In the genomic region with DNA sequence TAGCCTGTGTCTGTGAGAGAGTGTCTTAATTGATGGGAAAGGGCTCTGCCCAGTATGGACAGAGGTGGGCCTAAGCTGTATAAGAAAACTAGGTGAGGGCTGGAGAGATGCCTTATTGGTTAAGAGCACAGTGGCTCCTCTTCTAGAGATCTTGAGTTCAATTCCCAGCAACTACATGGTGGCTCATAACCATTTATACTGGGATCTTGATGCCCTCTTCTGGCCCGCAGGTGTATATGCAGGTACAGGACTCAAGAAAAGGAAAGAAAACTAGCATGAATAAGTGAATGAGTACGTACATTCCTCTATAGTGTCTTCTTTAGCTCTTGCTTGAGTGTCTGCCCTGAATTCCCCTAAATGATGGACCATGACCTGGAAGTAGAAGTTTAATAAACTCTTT, we compare ENCODE assay signal across 11 mouse cellular contexts. TPM values are rescaled to one million over a fixed set of nuclear protein-coding genes. Genes with fewer than 3 reads are reported as not detected.
DNase-seq lines count a peak whose midpoint lies in the region; ATAC-seq and TF ChIP-seq lines count a peak whose summit lies in the region.
"Had no signal": no experiment of that assay in that cellular context is flagged by ENCODE, and none has a peak within 500 bp of the region (broad histone marks: within the 10 kb centered on the region; RNA-seq: fewer than 3 reads in every experiment).

No protein-coding gene starts in this region.

- H3K27ac ChIP-seq in left cerebral cortex, adult 2 months, result no peak overlapping the region
- no peak overlapping the region for H3K27ac ChIP-seq in forebrain, embryonic 11.5 days (ENCODE audit: low read depth, low read length)

- intact Hi-C loops in left cerebral cortex, adult 2 months (cut with DNase I), result no loop called here
- intact Hi-C loops in left cerebral cortex, postnatal 10 days (cut with DNase I), result loop anchor here (5.0 kb wide), 1 partner anchor 131 kb away; no protein-coding TSS in a partner anchor

- WGBS in forebrain, embryonic 11.5 days, result 90% methylated on average over 2 of the region's 2 CpGs

- H3K9me3 ChIP-seq in forebrain, embryonic 11.5 days (ENCODE audit: control insufficient read depth, low read length), result no peaks in the 10 kb centered on the region

- TF ChIP-seq CTCF in left cerebral cortex, adult 2 months (IDR thresholded peaks at IDR 0.05), result peak; percentile 41

- H3K4me3 ChIP-seq in left cerebral cortex, adult 2 months, result no peak overlapping the region
- H3K4me3 ChIP-seq in forebrain, embryonic 11.5 days (ENCODE audit: low read depth, low read length), result no peak overlapping the region

- H3K4me1 ChIP-seq in forebrain, embryonic 11.5 days (replicated peaks; ENCODE audit: control insufficient read depth, insufficient read depth, low read length), result no peaks in the 10 kb centered on the region

- peaks cover 2% of the 10 kb centered on the region; the same call in 1 of the 2 replicates for H3K36me3 ChIP-seq in forebrain, embryonic 11.5 days (ENCODE audit: control insufficient read depth, insufficient read depth, low read length)

- peak; percentile 56 for ATAC-seq in megakaryocyte progenitor cell, adult 5-6 weeks (replicated peaks; ENCODE audit: poor library complexity)
- ATAC-seq in forebrain, embryonic 11.5 days (replicated peaks; ENCODE audit: low FRiP score), result no peak

- no peak overlapping the region for H3K4me2 ChIP-seq in forebrain, embryonic 11.5 days (ENCODE audit: low read depth, low read length, severe bottlenecking)

- no peak for DNase-seq in left cerebral cortex, adult 2 months (ENCODE audit: extremely low spot score in 1 of 2, low spot score in 2 of 2)
- no peak for DNase-seq in left cerebral cortex, postnatal 10 days (ENCODE audit: extremely low spot score in 1 of 2, low spot score in 2 of 2)
- DNase-seq in CD4-positive helper T cell, adult 2 months (ENCODE audit: low read depth, low spot score), result peak; percentile 52
- peak; percentile 59 for DNase-seq in NIH3T3 (ENCODE audit: low read depth)
- DNase-seq in adrenal gland, adult 18-20 months (ENCODE audit: low spot score in 2 of 2), result no peak
- DNase-seq in spleen, postnatal 36 days (ENCODE audit: low spot score in 2 of 2), result no peak
- DNase-seq in forebrain, embryonic 11.5 days (ENCODE audit: low spot score), result no peak
- DNase-seq: kidney, adult 9 months; lung, postnatal 4 days; right cerebral cortex, postnatal 14 days had no signal

- H3K9ac ChIP-seq in forebrain, embryonic 11.5 days (ENCODE audit: low read length), result no peak overlapping the region

- H3K27me3 ChIP-seq in forebrain, embryonic 11.5 days (ENCODE audit: control insufficient read depth, insufficient read depth, low read length), result no peaks in the 10 kb centered on the region

RNA-seq across cellular contexts. Expression of a gene that starts 15.5 kb away (rescaled TPM):
- total RNA-seq in left cerebral cortex, adult 2 months (2021), result 100 to 1,000 TPM; 174 to 176 TPM
- total RNA-seq in left cerebral cortex, postnatal 10 days (2021), result 100 to 1,000 TPM; 175 to 177 TPM
- total RNA-seq in megakaryocyte progenitor cell, adult 5-6 weeks (2015), result 333 and 352 TPM in 2 replicates
- 107 and 114 TPM in 2 replicates for total RNA-seq in megakaryocyte progenitor cell, adult 5-6 weeks (2017)
- 100 to 1,000 TPM; 331 to 339 TPM for total RNA-seq in adrenal gland, adult 18-20 months (2021)
- polyA plus RNA-seq in forebrain, embryonic 11.5 days (2014; fragmentation: Nextera tagmentation; extraction: Ambion mirVana), result 573 and 583 TPM in 2 replicates

Comparison
In these comparisons a context has a peak if more than half of its experiments do, and no peak if none do; other contexts are left out.
1. DNase-seq: peak in CD4-positive helper T cell, adult 2 months (single experiment) and NIH3T3 (single experiment); none in left cerebral cortex, adult 2 months (0 of 2), left cerebral cortex, postnatal 10 days (0 of 2), adrenal gland, adult 18-20 months (0 of 2), spleen, postnatal 36 days (0 of 2) and forebrain, embryonic 11.5 days (single experiment).